Mouse (Mus musculus) forebrain, embryonic 12.5 days (tissue): ENCODE measurements around the gene Usp49. TPM values are rescaled to one million over a fixed set of nuclear protein-coding genes. Genes with fewer than 3 reads are reported as not detected.

Experiments used
- ATAC-seq: fragments of 200-750 bp; cut with Nextera tagmentation; 2 replicates; pipeline ENCODE4 v1.8.0; 2017; ENCODE audit warnings: moderate TSS enrichment; ENCODE audit not compliant: low FRiP score
- H3K27ac ChIP-seq: fragments of 300-500 bp; sonication (generic); 2 replicates; pipeline ENCODE4 v1.5.1; 2016; ENCODE audit warnings: mild to moderate bottlenecking
- H3K27me3 ChIP-seq: fragments of 300-500 bp; sonication (generic); 2 replicates; pipeline ENCODE4 v1.6.1; 2016; ENCODE audit warnings: mild to moderate bottlenecking
- H3K36me3 ChIP-seq: fragments of 300-500 bp; sonication (generic); replicated peaks from 2 replicates; pipeline ENCODE4 v1.6.1; 2016; ENCODE audit warnings: mild to moderate bottlenecking
- H3K4me1 ChIP-seq: fragments of 300-500 bp; sonication (generic); 2 replicates; pipeline ENCODE4 v1.6.1; 2016
- H3K4me2 ChIP-seq: fragments of 300-500 bp; sonication (generic); 2 replicates; pipeline ENCODE4 v1.6.1; 2016; ENCODE audit warnings: mild to moderate bottlenecking, moderate library complexity
- H3K4me3 ChIP-seq: fragments of 300-500 bp; sonication (generic); replicated peaks from 2 replicates; pipeline ENCODE4 v1.5.1; 2016; ENCODE audit warnings: mild to moderate bottlenecking
- H3K9ac ChIP-seq: fragments of 300-500 bp; sonication (generic); 2 replicates; pipeline ENCODE4 v1.6.1; 2016; ENCODE audit warnings: mild to moderate bottlenecking
- H3K9me3 ChIP-seq: fragments of 300-500 bp; sonication (generic); 2 replicates; pipeline ENCODE4 v1.6.1; 2016
- WGBS: fragments of 180-500 bp; shearing (Covaris S2); methylation state at CpG from one replicate; pipeline ENCODE4 v1.1.7; 2016; 5-methylcytosine and 5-hydroxymethylcytosine counted together
- polyA plus RNA-seq: library from polyadenylated mRNA; unstranded; fragments of >200 nt; fragmentation: Nextera tagmentation; extraction: Ambion mirVana; gene quantifications from 2 replicates; pipeline ENCODE4 v1.2.1, GENCODE M21; 2016

Usp49 gene
- polyA plus RNA-seq, 1 experiment from 2014 or later = 12.2 TPM

DNA sequence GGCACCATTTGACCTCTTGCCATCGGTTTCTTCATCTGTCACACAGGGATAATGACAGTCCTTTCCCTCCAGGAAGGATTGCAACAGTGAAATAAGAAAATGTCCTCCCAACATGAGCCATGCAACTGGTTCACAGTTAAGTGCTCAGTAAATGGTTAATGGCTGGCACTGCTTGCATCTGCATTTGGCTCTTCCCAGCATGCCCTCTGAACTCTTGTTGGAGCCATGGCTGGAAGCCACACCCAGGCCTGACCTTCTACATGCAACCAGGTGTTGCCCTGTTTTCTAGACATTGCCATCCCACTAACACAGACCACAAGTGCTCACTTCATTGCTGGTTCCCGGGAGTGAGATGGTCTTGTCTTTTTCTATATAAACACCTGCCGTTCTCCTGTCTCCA is 77.5 kb downstream of the Usp49 start:
- no peak overlapping the region for H3K4me2 ChIP-seq
- no peaks in the 10 kb centered on the region for H3K9me3 ChIP-seq
- 0 out of 2 replicates have a peak, but pooled peaks cover 3% of the 10 kb centered on the region for H3K4me1 ChIP-seq
- no peak overlapping the region for H3K4me3 ChIP-seq
- H3K27me3 ChIP-seq = peaks cover 10% of the 10 kb centered on the region
- WGBS = 79% methylated on average over 3 of the region's 3 CpGs
- H3K27ac ChIP-seq = no peak overlapping the region
- peaks cover 7% of the 10 kb centered on the region; the same call in 1 of the 2 replicates for H3K36me3 ChIP-seq
- no peak overlapping the region for H3K9ac ChIP-seq
- no peak for ATAC-seq

DNA sequence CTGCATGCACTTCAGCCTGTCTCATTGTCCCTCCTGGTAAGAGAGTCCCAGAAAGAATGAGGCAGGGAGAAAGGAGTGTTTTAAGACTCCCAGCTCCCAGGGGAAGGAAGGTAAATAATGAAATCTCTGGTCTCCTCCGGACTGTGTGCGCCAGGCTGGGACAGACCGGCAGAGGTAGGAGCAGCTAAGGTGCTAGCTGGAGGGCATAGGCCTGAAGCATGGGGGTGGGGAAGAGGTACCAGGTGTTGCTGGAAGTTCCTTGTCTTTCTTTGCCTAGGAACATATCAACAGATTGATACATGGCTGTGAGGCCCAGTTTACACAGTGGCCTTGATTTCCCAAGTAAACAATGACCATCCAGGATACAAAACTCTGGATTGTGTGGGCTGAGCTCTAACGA is 78.5 kb downstream of the Usp49 start:
- no peak for ATAC-seq

DNA sequence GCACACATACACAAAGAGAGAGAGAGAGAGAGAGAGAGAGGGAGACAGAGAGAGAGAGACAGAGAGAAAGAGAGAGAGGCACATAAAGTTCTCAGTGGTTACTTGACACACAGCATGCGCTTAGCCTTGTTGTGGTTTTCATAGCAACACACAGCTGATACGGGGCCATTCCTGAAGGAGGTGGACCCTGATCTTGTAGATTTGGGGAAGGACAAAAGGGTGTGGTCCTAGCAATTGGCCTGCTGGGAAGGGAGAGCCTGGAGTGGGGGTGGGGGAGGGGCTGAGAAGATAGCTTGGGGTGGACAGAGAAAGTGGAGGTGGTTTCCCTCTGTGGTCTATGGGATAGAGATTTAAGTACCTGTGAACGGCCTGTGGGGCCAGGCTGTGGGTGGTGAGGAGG is 79.5 kb downstream of the Usp49 start:
- no peak for ATAC-seq
- Histone ChIP-seq H3K9ac (no peak overlapping the region), H3K4me2 (no peak overlapping the region), H3K4me1 (no peaks in the 10 kb centered on the region), H3K9me3 (no peaks in the 10 kb centered on the region), H3K4me3 (no peak overlapping the region), H3K36me3 (no peaks in the 10 kb centered on the region), H3K27ac (no peak overlapping the region), H3K27me3 (no peaks in the 10 kb centered on the region)
- WGBS = 83% methylated on average over 3 of the region's 3 CpGs

More for the DNA sequence above, 78.5 kb downstream of the Usp49 start:
- no peak overlapping the region for H3K4me2 ChIP-seq
- H3K4me3 ChIP-seq = no peak overlapping the region
- no peaks in the 10 kb centered on the region for H3K27me3 ChIP-seq
- no peak overlapping the region for H3K9ac ChIP-seq
- H3K36me3 ChIP-seq = no peaks in the 10 kb centered on the region
- H3K9me3 ChIP-seq = no peaks in the 10 kb centered on the region
- H3K4me1 ChIP-seq = no peaks in the 10 kb centered on the region
- H3K27ac ChIP-seq = no peak overlapping the region
- 82% methylated on average over 4 of the region's 4 CpGs for WGBS

DNA sequence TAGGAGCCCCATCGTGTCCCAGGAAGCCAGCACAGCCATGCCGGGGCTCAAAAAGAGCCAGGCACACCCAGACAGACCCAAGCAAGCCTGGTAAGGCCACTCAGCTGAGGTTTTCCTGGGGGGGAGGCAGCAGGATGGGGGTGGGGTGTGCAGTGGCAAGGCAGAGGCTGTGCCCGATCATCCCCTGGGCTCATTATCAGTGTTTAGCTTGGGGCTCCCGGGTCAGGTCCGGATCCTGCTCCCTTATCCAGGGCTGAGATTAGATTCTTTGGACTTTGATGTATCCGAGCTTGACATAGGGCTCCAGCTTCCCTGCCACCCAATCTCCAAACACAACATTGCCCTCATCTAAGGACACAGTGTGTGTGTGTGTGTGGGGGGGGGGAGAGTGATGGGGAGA is 81.4 kb downstream of the Usp49 start:
- no peaks in the 10 kb centered on the region; the same call in 1 of the 2 replicates for H3K27me3 ChIP-seq
- no peak for ATAC-seq
- no peak overlapping the region for H3K4me3 ChIP-seq
- H3K36me3 ChIP-seq = no peaks in the 10 kb centered on the region
- 70% methylated on average over 6 of the region's 6 CpGs for WGBS
- H3K4me1 ChIP-seq = no peaks in the 10 kb centered on the region
- no peak overlapping the region for H3K27ac ChIP-seq
- no peak overlapping the region for H3K9ac ChIP-seq
- no peaks in the 10 kb centered on the region for H3K9me3 ChIP-seq
- H3K4me2 ChIP-seq = no peak overlapping the region

DNA sequence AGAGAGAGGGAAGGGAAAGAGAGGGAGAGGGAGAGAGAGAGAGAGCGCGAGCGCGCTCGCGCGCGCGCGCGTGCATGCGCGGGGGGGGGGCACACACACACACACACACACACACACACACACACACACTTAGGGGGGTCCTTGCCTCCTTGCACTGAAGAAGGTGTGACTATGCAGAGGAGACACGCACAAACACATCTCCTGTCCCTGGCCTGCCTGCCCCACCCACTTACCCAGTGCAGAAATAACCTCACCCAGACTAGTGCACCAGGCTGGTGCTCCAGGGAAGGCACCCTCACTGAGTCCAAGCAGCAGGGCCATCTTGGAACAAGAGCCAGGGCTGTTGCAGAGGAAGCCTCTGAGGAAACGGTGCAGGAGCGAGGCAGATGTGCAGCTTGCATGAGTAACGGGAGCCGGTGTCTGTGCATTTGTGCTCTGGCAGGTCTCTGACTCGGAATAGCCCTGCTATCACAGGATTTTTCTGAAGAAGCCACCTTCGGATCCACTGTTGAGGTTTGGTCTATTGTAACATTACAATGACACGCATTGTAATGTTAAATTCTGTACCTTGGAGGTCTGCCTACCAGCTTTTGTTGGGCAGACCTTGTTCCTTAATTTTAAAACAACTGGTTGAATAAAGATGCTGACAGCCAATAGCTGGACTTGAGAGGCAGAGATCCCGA is 82.5 kb downstream of the Usp49 start:
- 45% methylated on average over 9 of the region's 22 CpGs for WGBS
- Histone ChIP-seq H3K27ac (no peak overlapping the region), H3K4me3 (no peak overlapping the region), H3K4me1 (no peaks in the 10 kb centered on the region), H3K36me3 (no peaks in the 10 kb centered on the region), H3K9ac (no peak overlapping the region), H3K4me2 (no peak overlapping the region), H3K9me3 (no peaks in the 10 kb centered on the region), H3K27me3 (no peaks in the 10 kb centered on the region; the same call in 1 of the 2 replicates)
- no peak for ATAC-seq

DNA sequence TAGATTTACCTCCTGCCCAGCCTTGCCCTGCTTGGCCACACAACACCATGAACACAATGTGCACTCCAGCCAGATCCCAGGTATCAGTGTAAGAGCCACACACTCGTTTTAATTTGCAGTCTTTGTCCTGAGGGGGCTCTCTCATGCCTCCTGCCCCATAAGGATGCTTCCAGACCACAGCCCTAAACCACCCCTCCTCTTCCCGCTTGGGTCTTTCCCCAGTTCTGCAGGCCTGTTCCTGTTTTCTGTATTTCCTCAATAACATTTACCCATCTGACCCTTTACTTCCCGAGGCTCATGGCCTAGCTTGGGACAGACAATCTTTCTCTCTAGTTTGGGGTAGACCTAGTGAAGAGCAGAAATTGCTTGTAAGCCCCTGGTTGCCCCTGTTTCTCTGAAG is 84.5 kb downstream of the Usp49 start:
- Histone ChIP-seq H3K36me3 (no peaks in the 10 kb centered on the region), H3K27me3 (no peaks in the 10 kb centered on the region; the same call in 1 of the 2 replicates), H3K4me1 (no peaks in the 10 kb centered on the region), H3K4me3 (no peak overlapping the region), H3K27ac (no peak overlapping the region), H3K9ac (no peak overlapping the region), H3K4me2 (no peak overlapping the region), H3K9me3 (no peaks in the 10 kb centered on the region)
- WGBS = 65% methylated on average over 3 of the region's 3 CpGs
- no peak for ATAC-seq

DNA sequence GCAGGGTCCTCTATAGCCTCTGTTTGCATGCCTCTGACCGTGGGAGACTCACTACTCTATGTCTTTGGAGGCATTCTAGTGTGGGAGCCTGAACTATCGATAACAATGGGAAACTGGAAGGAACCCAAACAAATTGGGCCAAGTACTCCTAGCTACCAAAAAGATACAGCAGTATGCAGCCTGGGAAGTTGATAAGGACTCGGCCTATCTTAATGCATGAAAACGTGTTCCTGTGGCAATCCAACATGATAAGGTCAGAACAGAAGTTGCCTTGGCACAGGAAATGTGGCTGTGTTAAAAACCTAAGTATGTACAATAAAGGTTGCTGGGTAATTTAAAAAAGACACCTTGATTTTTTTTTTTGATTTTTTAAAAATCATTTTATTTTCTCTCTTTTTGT is 90.7 kb downstream of the Usp49 start:
- no peaks in the 10 kb centered on the region for H3K9me3 ChIP-seq
- WGBS = 86% methylated on average over 4 of the region's 4 CpGs
- no peaks in the 10 kb centered on the region for H3K4me1 ChIP-seq
- H3K36me3 ChIP-seq = no peaks in the 10 kb centered on the region
- H3K9ac ChIP-seq = no peak overlapping the region
- no peak overlapping the region for H3K4me3 ChIP-seq
- H3K4me2 ChIP-seq = no peak overlapping the region
- no peak overlapping the region for H3K27ac ChIP-seq
- H3K27me3 ChIP-seq = 0 out of 2 replicates have a peak, but pooled peaks cover 3% of the 10 kb centered on the region
- ATAC-seq = no peak

DNA sequence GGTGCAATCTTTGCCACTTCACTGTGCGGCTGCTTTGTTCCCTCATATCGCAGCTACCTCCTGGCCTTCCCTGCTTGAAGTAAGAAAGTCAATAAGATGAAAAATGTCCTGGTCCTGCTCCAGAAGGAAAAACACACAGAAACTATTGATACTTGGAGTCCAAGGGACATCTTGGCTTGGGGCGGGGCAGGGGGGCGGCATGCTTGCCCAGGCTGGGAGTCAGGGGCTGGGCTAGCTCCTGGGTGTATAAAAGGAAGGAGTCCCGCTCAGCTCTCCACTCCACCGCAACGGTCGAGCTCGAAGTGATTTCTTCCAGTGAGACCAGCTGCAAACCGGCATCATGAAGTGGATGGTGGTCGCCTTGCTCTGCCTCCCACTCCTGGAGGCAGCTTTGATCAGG is 96.1 kb downstream of the Usp49 start, which contains the start of gene Pgc:
Gene Pgc, plus strand, starts transcription at position 277 of the 400 bp plus-strand sequence.
- Histone ChIP-seq H3K27me3 (0 out of 2 replicates have a peak, but pooled peaks cover 8% of the 10 kb centered on the region), H3K4me1 (no peaks in the 10 kb centered on the region)
- 80% methylated on average over 11 of the region's 11 CpGs for WGBS

DNA sequence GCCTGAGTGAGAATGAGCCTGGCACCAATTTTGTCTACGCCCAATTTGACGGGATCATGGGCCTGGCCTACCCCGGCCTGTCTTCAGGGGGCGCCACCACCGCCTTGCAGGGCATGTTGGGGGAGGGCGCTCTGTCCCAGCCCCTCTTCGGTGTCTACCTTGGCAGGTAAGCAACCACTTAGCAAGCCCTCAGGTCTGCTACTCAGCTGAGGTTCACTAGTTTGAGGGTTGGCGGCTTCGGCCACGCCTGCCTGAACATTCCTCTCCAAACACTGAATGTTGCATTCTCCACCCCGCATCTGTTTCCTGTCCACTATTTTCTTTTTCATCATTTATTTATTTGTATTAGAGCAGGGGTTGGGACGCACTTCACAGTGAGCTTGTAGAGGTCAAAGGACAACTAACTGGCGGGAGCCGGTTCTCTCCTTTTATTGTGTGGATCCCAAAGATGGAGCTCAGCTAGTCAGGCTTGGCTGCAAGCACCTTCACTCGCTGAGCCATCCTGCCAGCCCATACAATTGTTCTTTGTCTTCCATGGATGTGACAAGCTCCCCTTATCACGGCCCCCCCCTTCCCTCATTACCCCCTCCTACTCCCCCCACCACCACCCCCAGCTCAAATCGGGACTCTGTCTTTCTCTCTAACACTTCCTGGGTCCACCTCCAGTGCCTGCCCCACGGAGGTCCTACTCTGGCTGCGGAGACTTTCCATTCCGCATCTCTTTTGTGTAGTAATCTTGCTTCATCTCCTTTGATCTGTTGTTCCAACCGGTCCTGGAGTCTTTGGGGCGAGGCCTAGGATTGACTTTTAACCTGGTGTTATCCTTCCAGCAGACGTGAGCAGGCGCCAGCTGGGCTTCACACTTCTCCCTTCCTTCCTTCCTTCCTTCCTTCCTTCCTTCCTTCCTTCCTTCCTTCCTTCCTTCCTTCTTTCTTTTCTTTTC is 100.4 kb downstream of the Usp49 start:
- Histone ChIP-seq H3K9me3 (no peaks in the 10 kb centered on the region), H3K36me3 (no peaks in the 10 kb centered on the region), H3K4me1 (no peaks in the 10 kb centered on the region), H3K27me3 (0 out of 2 replicates have a peak, but pooled peaks cover 12% of the 10 kb centered on the region), H3K27ac (no peak overlapping the region), H3K4me2 (no peak overlapping the region), H3K9ac (no peak overlapping the region), H3K4me3 (no peak overlapping the region)
- WGBS = 53% methylated on average over 24 of the region's 24 CpGs
- ATAC-seq = no peak

More for the DNA sequence above, 96.1 kb downstream of the Usp49 start, which contains the start of gene Pgc:
- H3K27ac ChIP-seq = no peak within 1 kb of the TSS
- no peak for ATAC-seq
- no peak within 1 kb of the TSS for H3K4me3 ChIP-seq
- no peaks in the 10 kb centered on the region for H3K36me3 ChIP-seq
- H3K9ac ChIP-seq = no peak within 1 kb of the TSS
- no peaks in the 10 kb centered on the region for H3K9me3 ChIP-seq
- no peak within 1 kb of the TSS for H3K4me2 ChIP-seq

DNA sequence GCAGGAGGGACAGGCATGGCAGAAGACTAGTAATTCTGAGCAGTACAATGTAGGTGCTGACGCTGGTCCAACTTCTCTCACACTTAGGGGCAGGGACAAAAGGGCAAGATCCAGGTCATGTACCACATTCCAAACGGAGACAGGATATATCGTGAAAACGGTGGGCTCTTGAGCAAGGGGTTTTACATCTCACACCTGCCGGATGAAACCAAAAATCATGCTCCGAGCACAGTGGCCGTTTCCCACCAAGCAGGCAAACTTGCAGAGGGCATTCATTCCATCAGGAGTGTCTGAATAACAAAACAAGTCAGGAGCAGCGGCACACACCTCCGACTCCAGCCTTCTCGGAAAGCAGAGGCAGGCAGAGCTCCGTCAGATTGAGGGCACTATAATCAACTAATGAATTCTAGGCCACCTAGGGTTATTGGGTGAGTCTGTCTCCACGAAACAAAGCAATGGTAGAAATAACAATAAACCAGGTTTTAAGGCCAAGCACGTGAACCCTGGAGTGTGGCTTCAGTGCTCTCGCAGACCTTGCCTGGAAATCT is 105.1 kb downstream of the Usp49 start:
- H3K4me2 ChIP-seq = no peak overlapping the region
- H3K27me3 ChIP-seq = peaks cover 42% of the 10 kb centered on the region
- H3K4me3 ChIP-seq = no peak overlapping the region
- H3K36me3 ChIP-seq = no peaks in the 10 kb centered on the region
- 78% methylated on average over 14 of the region's 14 CpGs for WGBS
- peaks cover 25% of the 10 kb centered on the region for H3K4me1 ChIP-seq
- H3K27ac ChIP-seq = no peak overlapping the region
- no peak for ATAC-seq
- H3K9ac ChIP-seq = no peak overlapping the region
- no peaks in the 10 kb centered on the region for H3K9me3 ChIP-seq
